Mouse (Mus musculus): Measurements from ENCODE around the gene Tnrc6a. TPM values are rescaled to one million over a fixed set of nuclear protein-coding genes. Genes with fewer than 3 reads are reported as not detected.

Gene Tnrc6a
- total and polyA plus RNA-seq, 3 experiments, result 15.3 to 34.5 TPM; not detected in 1

DNA sequence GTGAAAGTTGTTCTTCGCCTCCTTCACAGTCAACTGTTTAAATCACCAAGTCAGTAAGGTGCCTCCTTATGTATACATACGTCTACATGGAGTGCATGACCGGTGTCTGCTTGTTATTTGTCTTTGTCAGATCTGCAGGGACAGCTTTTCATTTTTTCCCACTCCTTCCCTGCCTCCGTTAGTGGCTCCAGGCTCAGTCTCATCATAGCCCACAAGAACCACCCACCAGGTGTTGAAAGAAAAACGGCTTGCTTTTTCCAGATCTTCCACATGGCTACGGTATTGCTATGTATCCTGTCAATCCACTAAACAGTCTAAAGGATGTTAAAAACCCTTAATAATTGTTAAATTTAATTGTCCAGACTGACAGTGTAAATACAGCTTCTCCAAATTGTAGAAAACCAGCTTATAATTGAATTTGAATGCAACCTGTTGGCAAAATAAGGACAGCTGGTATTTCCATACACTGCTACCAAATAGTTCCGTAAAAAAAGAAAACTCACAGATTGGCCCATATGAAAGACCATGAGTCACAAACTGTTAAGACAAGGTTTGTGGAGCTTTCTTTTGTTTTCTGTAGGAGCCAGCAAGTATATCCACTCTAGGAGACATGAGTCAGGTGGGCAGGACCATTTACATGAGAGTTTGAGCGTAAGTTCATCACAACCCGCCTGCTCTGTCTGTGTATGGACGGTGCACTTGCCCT is 22.6 kb downstream of the Tnrc6a start:
- Histone ChIP-seq H3K79me2 (ENCODE audit: control insufficient read depth, insufficient read depth, low read length, poor library complexity) (peaks cover 4% of the 10 kb centered on the region), H3K27me3 (ENCODE audit: control insufficient read depth in 1 of 2, insufficient read depth in 2 of 2, low read length in 2 of 2) (no peaks in the 10 kb centered on the region), H3K4me1 (ENCODE audit: control insufficient read depth in 1 of 2, insufficient read depth in 2 of 2, low read length in 2 of 2) (no peaks in the 10 kb centered on the region), H3K27ac (ENCODE audit: control insufficient read depth, low read depth, low read length) (no peak overlapping the region), H3K9ac (ENCODE audit: control insufficient read depth, low read depth, low read length, poor library complexity, severe bottlenecking) (no peak overlapping the region), H3K4me3 (ENCODE audit: control insufficient read depth in 1 of 2, insufficient read depth in 1 of 2, low read depth in 2 of 2, low read length in 2 of 2) (no peak overlapping the region), H3K9me3 (replicated peaks; ENCODE audit: insufficient read depth, low read length) (no peaks in the 10 kb centered on the region), H3K36me3 (ENCODE audit: control insufficient read depth in 1 of 2, insufficient read depth in 2 of 2, low read length in 2 of 2) (peaks cover 2 to 22% of the 10 kb centered on the region in 2 experiments; a peak in 3 of 4 replicates)
- DNase-seq (ENCODE audit: low read depth, low spot score), result no peak
- TF ChIP-seq ZKSCAN1 (IDR thresholded peaks at IDR 0.05; ENCODE audit: low read depth, low read length), result no peak
- TF ChIP-seq JUND (IDR thresholded peaks at IDR 0.05; ENCODE audit: low read depth, low read length), result no peak
- no peak for TF ChIP-seq HCFC1 (IDR thresholded peaks at IDR 0.05; ENCODE audit: low read depth, low read length)
- TF ChIP-seq GATA1 (IDR thresholded peaks at IDR 0.05; ENCODE audit: low read depth, low read length), result no peak
- TF ChIP-seq MAFK (IDR thresholded peaks at IDR 0.05; ENCODE audit: borderline replicate concordance, low read depth, low read length), result no peak
- no peak for TF ChIP-seq CHD2 (IDR thresholded peaks at IDR 0.05; ENCODE audit: low read length)
- no peak for TF ChIP-seq ELF1 (IDR thresholded peaks at IDR 0.05; ENCODE audit: low read depth, low read length)
- TF ChIP-seq GABPA (IDR thresholded peaks at IDR 0.05; ENCODE audit: low read depth, low read length), result no peak
- no peak for TF ChIP-seq UBTF (IDR thresholded peaks at IDR 0.05; ENCODE audit: borderline replicate concordance, insufficient read depth, low read depth, low read length)
- no peak for TF ChIP-seq TAL1 (IDR thresholded peaks at IDR 0.05; ENCODE audit: low read length)
- TF ChIP-seq RAD21 (IDR thresholded peaks at IDR 0.05; ENCODE audit: low read depth, low read length), result no peak
- no peak for TF ChIP-seq TBP (IDR thresholded peaks at IDR 0.05; ENCODE audit: low read depth, low read length)
- no peak for TF ChIP-seq ZMIZ1 (IDR thresholded peaks at IDR 0.05; ENCODE audit: low read depth, low read length)
- TF ChIP-seq USF2 (IDR thresholded peaks at IDR 0.05; ENCODE audit: borderline replicate concordance in 1 of 2, insufficient read depth in 1 of 2, low read depth in 1 of 2, low read length in 2 of 2), result no peak
- no peak for TF ChIP-seq POLR2A (IDR thresholded peaks at IDR 0.05; ENCODE audit: control insufficient read depth in 1 of 2, insufficient read depth in 1 of 2, low read depth in 1 of 2, low read length in 2 of 2, poor library complexity in 1 of 2)
- no peak for TF ChIP-seq MAX (IDR thresholded peaks at IDR 0.05; ENCODE audit: low read length)
- TF ChIP-seq BHLHE40 (IDR thresholded peaks at IDR 0.05; ENCODE audit: borderline replicate concordance, low read depth, low read length), result no peak
- TF ChIP-seq MYB (IDR thresholded peaks at IDR 0.05; ENCODE audit: low read depth, low read length), result no peak

DNA sequence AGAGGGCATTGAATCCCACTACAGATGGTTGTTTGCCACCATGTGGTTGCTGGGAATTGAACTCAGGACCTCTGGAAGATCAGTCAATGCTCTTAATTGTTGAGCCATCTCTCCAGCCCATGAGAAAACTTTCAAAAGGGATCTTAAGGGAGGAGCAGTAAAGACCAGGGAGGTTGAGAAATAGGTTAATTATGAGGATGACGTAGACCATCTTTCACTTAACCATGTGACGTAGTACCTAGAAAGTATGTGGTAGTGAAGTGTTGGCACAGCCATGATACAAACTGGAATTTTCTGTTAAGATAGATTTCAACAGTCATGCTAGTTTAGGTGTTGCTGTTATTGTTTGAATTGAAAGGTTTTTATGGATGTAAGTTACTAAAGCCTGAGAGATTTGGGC is 24.1 kb downstream of the Tnrc6a start:
- peaks cover 2 to 28% of the 10 kb centered on the region in 2 experiments; a peak in 3 of 4 replicates for H3K36me3 ChIP-seq (ENCODE audit: control insufficient read depth in 1 of 2, insufficient read depth in 2 of 2, low read length in 2 of 2)
- H3K4me1 ChIP-seq (ENCODE audit: control insufficient read depth in 1 of 2, insufficient read depth in 2 of 2, low read length in 2 of 2), result no peaks in the 10 kb centered on the region
- no peak overlapping the region for H3K4me3 ChIP-seq (ENCODE audit: control insufficient read depth in 1 of 2, insufficient read depth in 1 of 2, low read depth in 2 of 2, low read length in 2 of 2)
- no peak overlapping the region for H3K9ac ChIP-seq (ENCODE audit: control insufficient read depth, low read depth, low read length, poor library complexity, severe bottlenecking)
- H3K27me3 ChIP-seq (ENCODE audit: control insufficient read depth in 1 of 2, insufficient read depth in 2 of 2, low read length in 2 of 2), result no peaks in the 10 kb centered on the region
- DNase-seq (ENCODE audit: low read depth, low spot score), result no peak
- TF ChIP-seq RAD21 (IDR thresholded peaks at IDR 0.05; ENCODE audit: low read depth, low read length), result no peak
- no peak for TF ChIP-seq CHD2 (IDR thresholded peaks at IDR 0.05; ENCODE audit: low read length)
- TF ChIP-seq RCOR1 (IDR thresholded peaks at IDR 0.05; ENCODE audit: low read depth, low read length), result no peak
- no peaks in the 10 kb centered on the region for H3K9me3 ChIP-seq (replicated peaks; ENCODE audit: insufficient read depth, low read length)
- no peaks in the 10 kb centered on the region for H3K79me2 ChIP-seq (ENCODE audit: control insufficient read depth, insufficient read depth, low read length, poor library complexity)
- H3K27ac ChIP-seq (ENCODE audit: control insufficient read depth, low read depth, low read length), result no peak overlapping the region

Data from MEL (cell line).